Mouse (Mus musculus): Measurements from ENCODE around the gene Vps9d1. TPM values are rescaled to one million over a fixed set of nuclear protein-coding genes. Genes with fewer than 3 reads are reported as not detected.
"Not testable (repeated sequence)": the region's sequence is repeated elsewhere in the genome, so short reads cannot be mapped to it uniquely, and the experiment has no call there.

The Vps9d1 gene
- total RNA-seq, 2 experiments from 2014 or later = 17.7 to 18.3 TPM

DNA sequence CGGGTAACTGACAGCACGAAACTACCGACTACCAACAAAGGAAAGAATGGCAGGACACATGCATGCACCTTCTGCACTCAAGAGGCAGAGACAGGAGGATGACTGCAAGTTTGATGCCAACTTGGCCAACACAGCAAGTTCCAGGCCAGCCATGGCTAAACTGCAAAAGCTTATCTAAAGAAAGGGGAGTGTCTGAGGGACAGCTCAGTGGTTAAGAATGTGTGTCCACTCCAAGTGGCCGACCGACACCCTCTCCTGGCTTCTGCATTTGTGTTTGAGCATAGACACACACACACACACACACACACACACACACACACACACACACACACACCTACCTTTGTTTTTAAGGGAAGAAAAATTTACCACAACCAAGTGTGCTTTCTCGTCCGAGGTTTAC, 24.3 kb upstream of the Vps9d1 start:
- TF ChIP-seq CTCF (IDR thresholded peaks at IDR 0.05) = no peak
- no peak overlapping the region for H3K27ac ChIP-seq
- intact Hi-C loops (cut with DNase I) = no loop called here

GRCm38 (mm10) chr8:123275096-123275495, 20.9 kb upstream of the Vps9d1 start:
- TF ChIP-seq CTCF (IDR thresholded peaks at IDR 0.05) = no peak
- Histone ChIP-seq H3K27ac (no peak overlapping the region), H3K4me3 (no peak overlapping the region)
- intact Hi-C loops (cut with DNase I) = no loop called here
- DNase-seq = no peak

More for the DNA sequence above, 24.3 kb upstream of the Vps9d1 start:
- H3K4me3 ChIP-seq = no peak overlapping the region
- DNase-seq = no peak

- H3K4me3 ChIP-seq = no peak overlapping the region
- no peak for DNase-seq
- H3K27ac ChIP-seq = no peak overlapping the region
- no peak for TF ChIP-seq CTCF (IDR thresholded peaks at IDR 0.05)
- intact Hi-C loops (cut with DNase I) = no loop called here
Observed at GRCm38 (mm10) chr8:123274447-123274846, 20.3 kb upstream of the Vps9d1 start.

GRCm38 (mm10) chr8:123271901-123272300, 17.8 kb upstream of the Vps9d1 start:
- H3K4me3 ChIP-seq = no peak overlapping the region
- intact Hi-C loops (cut with DNase I) = no loop called here
- H3K27ac ChIP-seq = no peak overlapping the region
- TF ChIP-seq CTCF (IDR thresholded peaks at IDR 0.05) = no peak
- DNase-seq = no peak

DNA sequence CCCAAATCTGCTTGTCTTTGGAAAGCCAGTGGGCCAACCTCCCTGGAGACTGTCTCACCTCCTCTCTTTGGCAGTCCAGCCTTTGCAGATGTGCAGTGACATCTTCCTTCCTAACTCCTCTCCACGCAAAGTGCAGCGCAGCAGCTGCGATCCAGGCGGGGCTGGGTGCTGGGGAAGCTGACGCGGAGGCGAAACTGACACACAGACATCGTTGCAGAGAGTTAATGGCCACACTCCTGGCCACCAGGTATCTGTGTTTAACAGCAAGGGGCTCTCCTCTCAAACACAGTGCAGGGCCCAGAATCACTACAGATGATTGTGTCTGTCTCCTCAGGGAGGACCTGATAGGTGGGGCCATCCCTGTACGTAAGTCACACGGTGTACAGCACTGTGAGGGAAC, 17.0 kb upstream of the Vps9d1 start:
- no peak overlapping the region for H3K4me3 ChIP-seq
- no peak for DNase-seq
- no peak for TF ChIP-seq CTCF (IDR thresholded peaks at IDR 0.05)
- intact Hi-C loops (cut with DNase I) = no loop called here
- H3K27ac ChIP-seq = no peak overlapping the region

- Histone ChIP-seq H3K27ac (no peak overlapping the region), H3K4me3 (no peak overlapping the region)
- TF ChIP-seq CTCF (IDR thresholded peaks at IDR 0.05) = no peak
- intact Hi-C loops (cut with DNase I) = no loop called here
- no peak for DNase-seq
Observed at GRCm38 (mm10) chr8:123267926-123268656, 13.9 kb upstream of the Vps9d1 start.

- DNase-seq; H3K27ac ChIP-seq; intact Hi-C loops (cut with DNase I); H3K4me3 ChIP-seq: not testable (repeated sequence)
Observed at GRCm38 (mm10) chr8:123257593-123257992, 3.4 kb upstream of the Vps9d1 start.

GRCm38 (mm10) chr8:123257114-123257513, 3.0 kb upstream of the Vps9d1 start:
- intact Hi-C loops (cut with DNase I) = no loop called here
- no peak overlapping the region for H3K4me3 ChIP-seq
- no peak overlapping the region for H3K27ac ChIP-seq
- DNase-seq = no peak
- no peak for TF ChIP-seq CTCF (IDR thresholded peaks at IDR 0.05)

DNA sequence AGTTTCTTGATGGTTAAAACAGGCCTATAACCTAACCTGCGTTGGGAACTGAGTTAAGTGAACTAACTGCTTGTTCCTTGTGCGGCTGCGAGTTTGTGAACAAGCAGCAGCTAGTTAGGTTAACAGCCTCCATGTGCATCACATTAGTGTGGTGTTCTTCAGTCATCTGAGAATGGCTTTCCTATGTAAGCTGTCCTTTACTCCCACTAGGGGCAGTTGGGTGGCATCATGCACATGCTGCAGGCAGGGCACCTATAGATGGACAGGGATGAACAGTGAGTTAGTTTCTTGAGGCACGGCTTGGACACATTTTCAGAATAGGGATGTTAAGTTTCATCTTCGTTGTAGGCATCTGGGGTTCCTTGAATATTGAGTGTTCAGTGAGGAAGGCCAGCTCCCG, 1.0 kb upstream of the Vps9d1 start:
- Histone ChIP-seq H3K4me3 (peak overlapping the region; percentile 85), H3K27ac (peak overlapping the region; percentile 95)
- TF ChIP-seq CTCF (IDR thresholded peaks at IDR 0.05) = no peak
- DNase-seq = no peak
- intact Hi-C loops (cut with DNase I) = no loop called here

- intact Hi-C loops (cut with DNase I) = no loop called here
- no peak for TF ChIP-seq CTCF (IDR thresholded peaks at IDR 0.05)
- DNase-seq = no peak
- Histone ChIP-seq H3K27ac (peak overlapping the region; percentile 95), H3K4me3 (peak overlapping the region; percentile 85)
Observed at GRCm38 (mm10) chr8:123253451-123254098, 573 bp downstream of the Vps9d1 start.

- peak overlapping the region; percentile 95 for H3K27ac ChIP-seq
- intact Hi-C loops (cut with DNase I) = no loop called here
- peak overlapping the region; percentile 85 for H3K4me3 ChIP-seq
- TF ChIP-seq CTCF (IDR thresholded peaks at IDR 0.05) = no peak
- no peak for DNase-seq
Observed at GRCm38 (mm10) chr8:123252925-123253324, 1.2 kb downstream of the Vps9d1 start.

- intact Hi-C loops (cut with DNase I) = no loop called here
- DNase-seq = no peak
- TF ChIP-seq CTCF (IDR thresholded peaks at IDR 0.05) = no peak
- Histone ChIP-seq H3K4me3 (no peak overlapping the region), H3K27ac (no peak overlapping the region)
Observed at GRCm38 (mm10) chr8:123250940-123251339, 3.2 kb downstream of the Vps9d1 start.

- intact Hi-C loops (cut with DNase I) = no loop called here
- DNase-seq = peak; percentile 38
- no peak overlapping the region for H3K27ac ChIP-seq
- TF ChIP-seq CTCF (IDR thresholded peaks at IDR 0.05) = no peak
- no peak overlapping the region for H3K4me3 ChIP-seq
Observed at GRCm38 (mm10) chr8:123248596-123248995, 5.6 kb downstream of the Vps9d1 start.

- intact Hi-C loops (cut with DNase I) = no loop called here
- no peak for TF ChIP-seq CTCF (IDR thresholded peaks at IDR 0.05)
- Histone ChIP-seq H3K4me3 (no peak overlapping the region), H3K27ac (no peak overlapping the region)
- DNase-seq = no peak
Observed at GRCm38 (mm10) chr8:123247748-123248147, 6.4 kb downstream of the Vps9d1 start.
